Mouse (Mus musculus) E14TG2a.4 (cell line): ENCODE measurements around the gene Ikbip.

Experiments
- CTCF ChIP-seq: conservative IDR thresholded peaks from 2 replicates; pipeline ENCODE4 v1.5.1; 2014; ENCODE audit warnings: low read length
- POU5F1 ChIP-seq: IDR thresholded peaks from 2 replicates; pipeline ENCODE4 v1.6.1; 2014; ENCODE audit warnings: low read length, borderline replicate concordance

GRCm38 (mm10) chr10:91052734-91053133, 30.0 kb upstream of the Ikbip start:
- TF ChIP-seq CTCF, result no peak
- no peak for TF ChIP-seq POU5F1
